Mouse (Mus musculus): ENCODE results near the gene Tm4sf4.

Gene Tm4sf4

GRCm38 (mm10) chr3:57474421-57474820 is 49.3 kb downstream of the Tm4sf4 start:
- DNase-seq (ENCODE audit: low read depth, low spot score): no peak

- DNase-seq (ENCODE audit: low read depth, low spot score): no peak
Measured at GRCm38 (mm10) chr3:57480640-57481039, 55.5 kb downstream of the Tm4sf4 start.

- no peak for DNase-seq (ENCODE audit: low read depth, low spot score)
Measured at GRCm38 (mm10) chr3:57481981-57482380, 56.9 kb downstream of the Tm4sf4 start.

- no peak for DNase-seq (ENCODE audit: low read depth, low spot score)
Measured at GRCm38 (mm10) chr3:57486068-57486467, 61.0 kb downstream of the Tm4sf4 start.

GRCm38 (mm10) chr3:57487455-57488153 is 62.5 kb downstream of the Tm4sf4 start:
- no peak for DNase-seq (ENCODE audit: low read depth, low spot score)

Measured in WW6 (cell line).